Mouse (Mus musculus): ENCODE measurements around the gene Podxl2. TPM values are rescaled to one million over a fixed set of nuclear protein-coding genes. Genes with fewer than 3 reads are reported as not detected.

The Podxl2 gene
- polyA plus RNA-seq, 1 experiment from 2014 or later, result 0.11 TPM

DNA sequence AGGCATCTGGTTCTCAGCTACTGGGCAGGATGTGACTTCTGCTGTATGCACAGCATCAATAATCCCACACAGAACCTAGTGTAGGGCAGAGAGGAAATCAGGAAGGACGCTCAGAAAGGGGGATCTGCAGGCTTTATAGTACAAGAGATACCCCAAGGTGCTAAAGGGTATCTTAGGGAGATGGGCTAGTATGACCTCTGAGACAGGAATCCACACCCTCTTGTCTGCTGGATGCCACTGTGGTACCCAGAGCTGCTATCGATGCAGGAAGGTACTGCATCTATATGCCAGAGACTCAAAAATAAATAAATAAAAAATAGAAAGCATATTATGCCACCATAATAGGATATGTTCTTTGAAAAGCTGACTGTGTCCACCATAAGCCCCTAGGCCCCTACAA is 24.8 kb upstream of the Podxl2 start:
- no peaks in the 10 kb centered on the region for H3K36me3 ChIP-seq (ENCODE audit: inconsistent target)
- 97% methylated on average over 2 of the region's 2 CpGs for WGBS (ENCODE audit: missing documents)
- H3K4me3 ChIP-seq (ENCODE audit: inconsistent target), result no peak overlapping the region
- peaks cover 72% of the 10 kb centered on the region for H3K79me2 ChIP-seq (ENCODE audit: inconsistent target)
- no peak overlapping the region for H3K27ac ChIP-seq

DNA sequence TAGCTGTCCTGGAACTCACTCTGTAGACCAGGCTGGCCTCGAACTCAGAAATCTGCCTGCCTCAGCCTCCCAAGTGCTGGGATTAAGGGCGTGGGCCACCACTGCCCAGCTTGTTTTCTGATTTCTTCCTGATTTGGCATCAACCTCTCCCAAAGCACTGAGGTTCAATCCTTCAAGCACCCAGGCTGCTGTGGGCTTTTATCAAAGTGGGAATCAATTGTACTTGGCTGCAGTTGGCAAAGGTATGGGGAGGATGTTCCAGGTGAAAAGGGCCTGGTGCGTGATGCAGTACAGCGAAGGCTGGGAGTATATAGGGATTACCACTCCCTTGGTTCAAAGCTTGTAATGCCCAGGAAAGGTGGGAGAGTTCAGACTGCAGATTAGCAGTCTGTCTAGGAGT is 24.2 kb upstream of the Podxl2 start:
- WGBS (ENCODE audit: missing documents), result 44% methylated on average over 3 of the region's 4 CpGs
- H3K4me3 ChIP-seq (ENCODE audit: inconsistent target), result peak overlapping the region; percentile 90
- no peaks in the 10 kb centered on the region for H3K36me3 ChIP-seq (ENCODE audit: inconsistent target)
- peaks cover 70% of the 10 kb centered on the region for H3K79me2 ChIP-seq (ENCODE audit: inconsistent target)
- peak overlapping the region; percentile 70; the same call in 1 of the 2 replicates for H3K27ac ChIP-seq

- peak within 1 kb of the TSS; percentile 70 for H3K27ac ChIP-seq
- no peaks in the 10 kb centered on the region for H3K36me3 ChIP-seq (ENCODE audit: inconsistent target)
- WGBS (ENCODE audit: missing documents), result under 1% methylated on average over 33 of the region's 33 CpGs
- peak within 1 kb of the TSS; percentile 90 for H3K4me3 ChIP-seq (ENCODE audit: inconsistent target)
- peaks cover 65% of the 10 kb centered on the region for H3K79me2 ChIP-seq (ENCODE audit: inconsistent target)
Measured at GRCm38 (mm10) chr6:88898534-88899048, 23.7 kb upstream of the Podxl2 start, which contains the start of gene Mcm2. Mcm2 (minus strand) TSS chr6:88898780.

GRCm38 (mm10) chr6:88897246-88897645 is 22.4 kb upstream of the Podxl2 start:
- 95% methylated on average over 7 of the region's 7 CpGs for WGBS (ENCODE audit: missing documents)
- Histone ChIP-seq H3K36me3 (ENCODE audit: inconsistent target) (peaks cover 9% of the 10 kb centered on the region; the same call in 1 of the 2 replicates), H3K4me3 (ENCODE audit: inconsistent target) (peak overlapping the region; percentile 90), H3K79me2 (ENCODE audit: inconsistent target) (peaks cover 52% of the 10 kb centered on the region), H3K27ac (no peak overlapping the region)

GRCm38 (mm10) chr6:88895943-88896342 is 21.1 kb upstream of the Podxl2 start:
- H3K36me3 ChIP-seq (ENCODE audit: inconsistent target), result peaks cover 21% of the 10 kb centered on the region; the same call in 1 of the 2 replicates
- H3K4me3 ChIP-seq (ENCODE audit: inconsistent target), result no peak overlapping the region
- 89% methylated on average over 6 of the region's 6 CpGs for WGBS (ENCODE audit: missing documents)
- no peak overlapping the region for H3K27ac ChIP-seq
- peaks cover 43% of the 10 kb centered on the region for H3K79me2 ChIP-seq (ENCODE audit: inconsistent target)

- WGBS (ENCODE audit: missing documents), result 70% methylated on average over 5 of the region's 5 CpGs
- Histone ChIP-seq H3K27ac (no peak overlapping the region), H3K4me3 (ENCODE audit: inconsistent target) (no peak overlapping the region), H3K79me2 (ENCODE audit: inconsistent target) (peaks cover 41% of the 10 kb centered on the region), H3K36me3 (ENCODE audit: inconsistent target) (peaks cover 44% of the 10 kb centered on the region; the same call in 1 of the 2 replicates)
Measured at GRCm38 (mm10) chr6:88893559-88893958, 18.7 kb upstream of the Podxl2 start.

DNA sequence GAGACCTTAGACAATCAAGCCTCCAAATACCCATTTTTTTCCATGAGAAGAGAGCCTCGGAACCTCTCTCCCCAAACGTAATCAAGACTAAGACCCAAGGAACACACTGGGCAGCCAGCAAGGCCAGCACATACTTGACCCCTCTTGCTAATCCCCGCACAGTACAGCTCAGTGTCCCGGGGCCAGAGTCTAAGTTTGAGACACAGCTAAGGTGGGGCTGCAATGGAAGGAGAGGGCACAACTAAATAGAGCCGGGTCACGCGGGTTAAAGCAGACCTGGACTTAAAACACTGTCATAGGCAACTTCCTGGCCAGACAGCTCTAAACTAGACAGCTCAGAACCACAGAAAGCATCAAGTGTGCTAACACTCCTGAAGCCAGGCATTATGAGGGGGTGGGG is 16.0 kb upstream of the Podxl2 start:
- Histone ChIP-seq H3K4me3 (ENCODE audit: inconsistent target) (no peak overlapping the region), H3K36me3 (ENCODE audit: inconsistent target) (peaks cover 66% of the 10 kb centered on the region; the same call in 1 of the 2 replicates), H3K79me2 (ENCODE audit: inconsistent target) (peaks cover 15% of the 10 kb centered on the region; the same call in 1 of the 2 replicates), H3K27ac (no peak overlapping the region)
- WGBS (ENCODE audit: missing documents), result 96% methylated on average over 7 of the region's 7 CpGs

GRCm38 (mm10) chr6:88889410-88890042 is 14.7 kb upstream of the Podxl2 start:
- no peak overlapping the region for H3K27ac ChIP-seq
- H3K36me3 ChIP-seq (ENCODE audit: inconsistent target), result peaks cover 73% of the 10 kb centered on the region; the same call in 1 of the 2 replicates
- peaks cover 2% of the 10 kb centered on the region; the same call in 1 of the 2 replicates for H3K79me2 ChIP-seq (ENCODE audit: inconsistent target)
- 85% methylated on average over 13 of the region's 13 CpGs for whole genome bisulfite sequencing (ENCODE audit: missing documents)
- H3K4me3 ChIP-seq (ENCODE audit: inconsistent target), result no peak overlapping the region

DNA sequence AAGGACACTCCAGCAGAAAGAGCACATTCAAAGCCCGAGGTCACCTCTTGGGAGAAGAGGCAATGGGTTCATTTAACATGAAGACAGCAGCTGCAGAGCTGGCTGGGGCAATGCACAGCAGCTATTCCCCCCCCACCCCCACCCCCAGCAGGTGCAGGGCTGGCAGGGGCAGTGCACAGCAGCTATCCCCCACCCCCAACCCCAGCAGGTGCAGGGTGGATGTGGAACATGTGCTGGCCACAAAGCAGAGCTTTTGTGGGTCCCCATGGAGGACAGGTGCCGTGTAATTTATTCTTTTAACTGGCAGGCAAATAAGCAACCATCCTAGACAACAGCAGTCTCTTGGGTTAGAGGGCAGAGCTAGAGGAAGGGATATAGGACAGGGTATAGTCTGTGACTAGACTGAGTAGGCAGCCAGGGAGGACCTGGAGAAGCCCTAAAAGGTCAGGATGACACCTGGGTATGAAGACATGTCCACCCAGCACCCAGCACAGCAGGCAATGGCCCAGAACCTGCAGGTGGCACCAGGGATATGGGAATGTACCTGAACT is 11.6 kb upstream of the Podxl2 start:
- Histone ChIP-seq H3K79me2 (ENCODE audit: inconsistent target) (no peaks in the 10 kb centered on the region), H3K27ac (no peak overlapping the region), H3K4me3 (ENCODE audit: inconsistent target) (no peak overlapping the region), H3K36me3 (ENCODE audit: inconsistent target) (peaks cover 72% of the 10 kb centered on the region; the same call in 1 of the 2 replicates)
- 93% methylated on average over 2 of the region's 2 CpGs for WGBS (ENCODE audit: missing documents)

- no peak overlapping the region for H3K4me3 ChIP-seq (ENCODE audit: inconsistent target)
- peaks cover 66% of the 10 kb centered on the region; the same call in 1 of the 2 replicates for H3K36me3 ChIP-seq (ENCODE audit: inconsistent target)
- 96% methylated on average over 12 of the region's 12 CpGs for WGBS (ENCODE audit: missing documents)
- no peaks in the 10 kb centered on the region for H3K79me2 ChIP-seq (ENCODE audit: inconsistent target)
- no peak overlapping the region for H3K27ac ChIP-seq
Measured at GRCm38 (mm10) chr6:88885644-88886416, 11.0 kb upstream of the Podxl2 start.

GRCm38 (mm10) chr6:88884690-88885089 is 9.8 kb upstream of the Podxl2 start:
- Histone ChIP-seq H3K4me3 (ENCODE audit: inconsistent target) (no peak overlapping the region), H3K27ac (no peak overlapping the region), H3K79me2 (ENCODE audit: inconsistent target) (no peaks in the 10 kb centered on the region), H3K36me3 (ENCODE audit: inconsistent target) (peaks cover 56% of the 10 kb centered on the region; the same call in 1 of the 2 replicates)
- WGBS (ENCODE audit: missing documents), result 96% methylated on average over 17 of the region's 17 CpGs

DNA sequence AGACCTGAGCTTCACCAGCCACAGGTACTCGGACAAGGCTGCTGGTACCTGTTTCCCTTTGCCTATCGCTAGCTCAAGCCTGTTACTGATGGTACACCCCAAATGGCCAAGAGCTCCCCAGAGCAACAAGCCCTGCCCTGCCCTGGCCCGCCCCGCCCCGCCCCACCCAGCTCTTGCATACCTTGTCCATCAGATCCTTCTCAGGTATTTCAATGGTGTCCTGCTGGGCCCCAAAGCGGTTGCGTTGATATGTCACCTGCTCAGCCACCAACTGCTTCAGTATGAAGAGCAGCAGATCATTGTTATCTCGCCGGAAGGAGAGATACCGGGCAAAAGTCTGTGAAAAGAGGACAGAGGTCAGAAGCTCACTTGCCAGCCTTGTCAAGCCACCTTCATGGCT is 9.4 kb upstream of the Podxl2 start:
- WGBS (ENCODE audit: missing documents), result 96% methylated on average over 7 of the region's 10 CpGs
- no peaks in the 10 kb centered on the region for H3K79me2 ChIP-seq (ENCODE audit: inconsistent target)
- H3K4me3 ChIP-seq (ENCODE audit: inconsistent target), result no peak overlapping the region
- no peak overlapping the region for H3K27ac ChIP-seq
- H3K36me3 ChIP-seq (ENCODE audit: inconsistent target), result peaks cover 51% of the 10 kb centered on the region; the same call in 1 of the 2 replicates

- no peak overlapping the region for H3K4me3 ChIP-seq (ENCODE audit: inconsistent target)
- 94% methylated on average over 6 of the region's 7 CpGs for WGBS (ENCODE audit: missing documents)
- H3K79me2 ChIP-seq (ENCODE audit: inconsistent target), result no peaks in the 10 kb centered on the region
- H3K36me3 ChIP-seq (ENCODE audit: inconsistent target), result peaks cover 24% of the 10 kb centered on the region; the same call in 1 of the 2 replicates
- no peak overlapping the region for H3K27ac ChIP-seq
Measured at GRCm38 (mm10) chr6:88881334-88881733, 6.5 kb upstream of the Podxl2 start.

DNA sequence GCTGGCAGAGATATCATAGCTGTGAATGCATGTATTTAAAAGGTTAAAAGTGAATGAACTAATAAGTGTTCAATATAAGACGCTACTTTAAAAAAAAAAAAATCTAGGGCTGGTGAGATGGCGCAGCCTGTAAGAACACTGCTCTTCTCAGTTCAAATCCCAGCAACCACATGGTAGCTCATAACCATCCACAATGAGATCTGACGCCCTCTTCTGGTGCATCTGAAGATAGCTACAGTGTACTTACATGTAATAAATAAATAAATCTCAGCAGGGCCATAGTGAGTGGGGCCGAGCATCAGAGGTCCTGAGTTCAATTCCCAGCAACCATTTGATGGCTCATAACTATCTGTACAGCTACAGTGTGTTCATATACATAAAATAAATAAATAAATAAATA is 4.6 kb upstream of the Podxl2 start:
- Histone ChIP-seq H3K79me2 (ENCODE audit: inconsistent target) (no peaks in the 10 kb centered on the region), H3K27ac (no peak overlapping the region), H3K36me3 (ENCODE audit: inconsistent target) (peaks cover 15% of the 10 kb centered on the region; the same call in 1 of the 2 replicates), H3K4me3 (ENCODE audit: inconsistent target) (no peak overlapping the region)
- 74% methylated on average over 4 of the region's 4 CpGs for WGBS (ENCODE audit: missing documents)
